Mouse (Mus musculus) thymus, postnatal 10 days (tissue): Measurements from ENCODE around the gene Gm37419.
A peak's percentile ranks its signal among the peaks of the same experiment; 100 is the strongest.

Experiments used
- DNase-seq, 2 experiments: peaks; one replicate each; pipeline ENCODE4 v3.0.0; 2021; ENCODE audit warnings: low spot score in 2 of 2

Gm37419 gene

DNA sequence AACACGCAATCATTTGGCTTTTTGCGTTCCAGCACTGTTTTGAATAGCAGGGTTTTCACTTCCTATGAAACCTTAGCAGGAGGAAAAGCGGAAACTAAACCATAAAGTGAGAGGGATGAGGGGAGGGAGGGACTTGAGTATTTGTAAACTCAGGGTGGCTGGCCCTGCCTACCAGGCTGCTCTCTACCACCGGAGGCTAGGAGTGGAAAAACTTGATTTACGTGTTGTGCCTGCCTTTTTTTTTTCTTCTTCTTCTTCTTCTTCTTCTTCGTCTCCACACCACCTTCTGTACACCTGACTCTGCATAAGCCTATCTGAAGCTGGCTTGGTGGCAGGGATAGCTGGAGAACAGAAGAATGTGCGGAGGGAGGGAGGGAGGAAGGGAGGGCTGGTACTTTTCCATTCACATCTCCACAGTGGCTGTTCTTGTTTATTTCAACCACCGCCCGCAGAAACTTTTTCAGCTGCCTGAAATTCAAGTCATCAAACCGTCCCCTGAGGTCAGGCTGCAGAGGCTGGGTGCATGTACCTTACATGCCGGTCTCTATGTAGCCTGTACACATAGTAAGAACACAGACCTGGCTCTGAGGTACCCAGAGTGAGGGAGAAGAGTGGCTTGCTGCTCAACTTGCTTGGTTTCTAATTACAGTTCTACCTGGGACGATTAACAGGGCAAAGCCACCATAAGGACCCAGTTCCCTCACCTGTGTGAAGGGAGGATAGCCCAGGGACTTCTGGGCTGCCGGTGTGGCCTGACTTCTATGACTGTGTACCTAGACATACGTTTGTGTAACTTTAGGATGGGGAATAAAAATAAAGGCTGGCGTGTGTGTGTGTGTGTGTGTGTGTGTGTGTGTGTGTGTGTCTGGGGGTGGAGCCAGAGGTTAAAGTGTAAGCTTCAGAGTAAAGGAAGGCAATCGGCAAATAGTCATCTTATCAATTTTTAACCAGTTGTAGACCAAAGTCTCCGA lies 5.4 kb downstream of the Gm37419 start:
- DNase-seq = no peak

DNA sequence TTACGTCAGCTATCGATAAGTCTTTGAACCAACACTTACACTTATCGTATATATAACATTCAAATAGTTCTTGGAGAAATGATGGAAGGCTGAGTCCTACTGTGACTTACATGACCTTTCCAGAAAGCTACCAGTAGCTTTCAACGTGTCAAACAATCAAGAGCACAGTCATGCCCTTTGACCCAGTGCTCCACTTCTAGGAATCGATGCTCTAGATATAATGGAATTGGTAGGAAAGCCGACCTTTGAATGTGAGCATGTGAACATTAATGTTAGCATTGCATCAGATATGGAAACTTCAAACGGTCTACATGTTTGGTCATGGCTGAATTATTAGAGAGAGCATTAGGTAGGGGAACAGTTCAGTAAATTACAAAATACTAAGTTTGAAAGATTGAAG lies 8.1 kb downstream of the Gm37419 start:
- DNase-seq = no peak

DNA sequence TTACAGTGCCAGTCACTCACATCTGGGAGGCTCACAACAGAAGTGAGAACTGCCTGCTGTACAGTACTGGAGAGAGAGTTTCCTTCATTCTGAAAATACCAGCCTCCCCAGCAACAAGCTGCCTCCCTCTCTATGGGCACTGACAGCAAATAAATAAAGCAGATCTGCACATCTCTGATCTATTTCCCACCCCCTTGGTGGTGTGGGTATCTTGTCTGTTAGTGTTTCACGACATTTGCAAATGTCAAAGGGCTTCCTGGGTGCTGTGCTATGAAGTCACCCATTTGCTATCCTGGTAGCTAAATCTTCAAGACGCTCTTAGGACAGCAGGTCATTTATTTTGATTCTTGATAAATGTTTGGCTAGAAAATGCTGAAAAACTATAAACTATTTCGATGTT lies 8.9 kb downstream of the Gm37419 start:
- DNase-seq = no peak

DNA sequence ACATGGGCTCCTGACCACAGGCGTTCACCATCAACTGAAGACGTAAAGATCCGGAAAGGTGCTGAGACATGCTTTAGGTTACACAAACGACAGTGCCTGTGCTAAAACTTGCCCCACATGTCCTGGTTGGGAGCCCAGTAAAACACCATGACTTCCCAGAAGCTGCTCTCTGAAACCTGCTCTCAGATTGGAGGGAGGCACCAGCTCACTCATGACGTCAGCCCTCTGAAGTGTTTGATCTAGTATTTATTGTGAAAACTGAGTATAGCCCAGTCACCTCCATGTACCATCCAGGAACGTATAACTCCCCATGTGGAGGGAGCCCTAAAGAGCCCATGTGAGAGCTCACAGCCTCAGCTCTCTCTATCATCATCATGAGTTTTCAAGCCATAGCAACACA lies 9.6 kb downstream of the Gm37419 start:
- no peak for DNase-seq

DNA sequence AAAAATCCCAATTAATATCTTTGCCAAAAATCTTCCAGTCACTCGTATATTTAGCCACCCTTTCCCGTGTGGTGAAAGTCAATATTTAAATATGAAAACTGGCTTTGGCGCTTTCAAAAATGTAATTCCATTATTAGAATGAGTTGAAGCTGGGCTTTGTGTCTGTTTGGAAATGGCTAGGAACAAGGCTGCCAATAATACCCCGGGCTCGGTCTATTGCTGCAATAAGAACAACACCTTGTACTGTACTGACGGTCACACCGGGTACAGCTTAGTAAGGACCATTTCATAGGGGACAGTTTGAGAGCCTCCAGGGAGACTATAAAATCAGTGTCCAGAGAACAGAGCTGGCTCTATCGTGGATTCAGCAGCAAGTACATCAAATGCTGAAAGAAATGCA lies 17.6 kb downstream of the Gm37419 start:
- no peak for DNase-seq

DNA sequence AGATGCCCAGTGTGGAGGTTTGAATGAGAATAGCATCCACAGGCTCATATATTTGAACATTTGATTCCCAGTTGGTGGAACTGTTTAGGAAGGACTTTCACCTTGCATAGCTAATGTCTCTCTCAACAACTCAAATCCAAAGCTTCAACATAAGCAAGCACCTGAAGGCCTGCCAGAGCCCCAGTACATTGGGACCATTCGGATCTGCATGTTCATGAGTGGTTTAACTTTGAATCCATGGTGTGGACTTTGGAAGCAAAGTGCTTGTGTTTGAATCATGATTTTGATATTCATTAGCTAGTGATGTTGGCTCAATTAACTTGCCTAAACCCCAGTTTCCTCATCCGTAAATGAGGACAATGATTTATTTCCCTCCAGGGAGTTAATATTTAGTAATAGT lies 21.6 kb downstream of the Gm37419 start:
- DNase-seq = no peak

DNA sequence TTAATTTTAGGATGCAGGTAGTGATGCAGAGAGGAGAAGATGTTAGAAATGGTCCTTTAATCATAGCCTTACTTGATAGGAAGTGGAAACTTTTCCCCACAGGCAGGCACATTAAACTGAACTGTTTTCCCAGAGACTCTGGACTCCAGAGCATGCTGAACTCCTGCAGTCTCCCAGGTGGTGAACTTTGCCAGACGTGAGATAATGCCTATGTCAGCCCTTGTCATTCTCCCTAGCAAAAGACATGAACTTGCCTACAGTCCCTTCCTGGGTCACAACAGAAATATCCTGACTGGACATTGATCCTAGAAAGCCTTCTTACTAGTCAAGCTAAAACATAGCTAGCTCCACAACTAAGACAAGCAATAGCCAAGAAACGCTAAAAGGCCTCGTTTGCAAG lies 23.0 kb downstream of the Gm37419 start:
- DNase-seq = no peak

DNA sequence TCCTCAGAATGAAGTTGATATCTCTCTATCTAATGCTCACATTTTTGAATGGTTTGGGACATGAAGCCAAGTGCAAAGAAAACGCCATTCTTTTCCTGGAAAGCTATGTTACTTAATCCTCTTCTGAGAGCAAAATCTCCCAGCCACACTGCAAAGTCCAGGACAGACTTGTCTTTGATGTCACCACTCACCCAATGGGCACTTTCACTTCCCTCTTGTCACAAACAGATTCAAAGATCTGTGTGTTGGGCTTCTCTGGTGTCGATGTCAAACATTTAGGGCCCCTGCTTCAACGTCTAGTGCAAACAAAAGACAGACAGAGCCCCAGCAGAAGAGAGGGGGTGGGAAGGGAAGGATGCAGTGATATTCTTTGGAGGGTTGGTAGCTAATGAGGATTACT lies 23.8 kb downstream of the Gm37419 start:
- no peak for DNase-seq

DNA sequence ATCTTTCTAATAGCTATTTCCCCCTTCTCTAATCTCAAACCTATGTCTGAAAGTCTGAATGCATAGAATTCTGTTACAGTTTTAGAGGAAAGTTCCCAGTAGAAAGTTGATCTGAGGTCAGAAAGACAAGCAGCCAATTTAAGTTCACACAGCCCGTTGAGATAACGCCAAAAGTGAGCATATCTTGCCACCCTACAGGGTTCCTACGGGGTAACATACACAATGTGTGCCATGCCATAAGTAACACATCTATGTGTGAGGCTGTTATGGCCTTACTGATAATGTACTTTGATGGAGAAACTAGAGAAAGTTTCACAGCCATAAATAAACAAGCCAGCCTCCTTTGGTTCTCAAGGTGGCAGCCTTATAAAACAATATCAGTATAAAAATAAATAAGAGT lies 26.1 kb downstream of the Gm37419 start:
- no peak for DNase-seq

DNA sequence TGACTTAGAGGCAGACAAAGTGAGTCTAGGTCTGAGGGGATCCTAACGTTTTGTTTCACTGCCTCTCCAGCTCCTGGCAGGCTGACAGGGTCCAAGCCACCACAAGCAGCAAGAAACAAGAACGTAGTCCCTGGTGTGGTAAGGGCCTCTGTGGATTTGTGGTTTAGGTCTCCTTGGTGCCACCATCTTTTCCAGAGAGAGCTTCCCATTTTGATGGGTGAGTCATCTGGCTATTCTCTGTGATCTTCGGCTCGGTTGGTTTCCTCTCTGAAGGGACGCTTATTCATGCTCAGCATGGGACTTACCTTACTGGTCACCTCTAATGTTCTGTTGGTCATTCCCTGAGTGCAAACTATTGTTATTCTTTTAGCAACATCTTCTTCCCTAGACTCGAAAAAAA lies 28.0 kb downstream of the Gm37419 start:
- no peak for DNase-seq

DNA sequence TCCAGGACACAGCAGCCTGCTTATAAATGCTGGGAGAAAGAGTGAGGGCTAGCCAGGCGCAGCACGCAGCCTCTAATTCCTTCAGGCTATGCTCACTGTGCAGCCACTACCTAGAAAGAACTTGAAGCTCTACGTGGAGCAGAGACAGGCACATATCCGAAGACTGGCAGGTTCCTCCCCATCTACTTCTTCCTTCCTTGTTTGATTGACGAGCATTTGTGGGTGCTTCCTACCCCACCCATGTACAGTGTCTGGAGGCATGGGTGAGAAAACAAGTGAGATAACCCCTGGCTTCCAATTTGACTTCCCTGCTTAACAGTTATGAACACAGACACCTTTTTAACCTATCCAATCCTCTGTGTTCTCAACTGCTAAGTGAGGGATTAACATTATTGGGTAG lies 28.5 kb downstream of the Gm37419 start:
- DNase-seq = no peak

DNA sequence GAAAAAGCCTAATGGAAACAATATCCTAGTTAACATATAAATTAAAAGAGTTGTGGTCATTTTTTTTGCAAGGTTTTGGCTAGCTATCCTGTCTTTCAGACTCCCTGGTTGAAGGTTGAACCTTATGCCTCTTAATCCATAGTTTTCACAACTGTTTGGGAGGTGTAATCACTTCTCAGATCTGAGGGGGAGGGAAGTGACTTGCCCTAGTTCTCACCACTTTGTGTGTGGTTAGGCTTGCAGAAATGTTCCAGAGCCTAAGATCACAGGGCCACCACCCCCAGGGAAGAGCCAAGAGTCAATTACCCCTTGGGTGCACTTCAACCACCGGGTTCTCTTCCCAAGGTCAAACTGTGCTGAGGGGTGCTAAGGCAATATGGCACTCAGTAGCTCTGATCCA lies 33.4 kb downstream of the Gm37419 start:
- DNase-seq = peak in 1 of 2 experiments; percentile 30

DNA sequence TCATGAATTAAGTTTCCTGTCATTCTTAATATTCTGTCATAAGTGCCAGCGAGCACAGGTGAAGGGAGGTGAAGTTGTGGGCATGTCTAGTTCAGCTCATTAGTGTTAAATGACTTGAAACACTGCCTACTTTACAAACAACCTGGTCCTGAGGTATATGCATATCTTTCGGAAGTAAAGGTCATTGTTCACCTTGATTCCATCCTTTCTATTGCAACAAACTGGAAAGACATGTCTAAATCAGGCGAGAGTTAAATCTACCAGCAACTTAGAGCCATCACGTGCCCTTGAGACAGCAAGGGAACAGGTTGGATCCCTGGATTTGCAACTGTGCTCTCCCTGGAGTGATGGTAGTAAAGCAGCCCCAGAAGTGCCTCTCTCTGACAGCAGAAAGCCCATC lies 34.3 kb downstream of the Gm37419 start:
- no peak for DNase-seq

DNA sequence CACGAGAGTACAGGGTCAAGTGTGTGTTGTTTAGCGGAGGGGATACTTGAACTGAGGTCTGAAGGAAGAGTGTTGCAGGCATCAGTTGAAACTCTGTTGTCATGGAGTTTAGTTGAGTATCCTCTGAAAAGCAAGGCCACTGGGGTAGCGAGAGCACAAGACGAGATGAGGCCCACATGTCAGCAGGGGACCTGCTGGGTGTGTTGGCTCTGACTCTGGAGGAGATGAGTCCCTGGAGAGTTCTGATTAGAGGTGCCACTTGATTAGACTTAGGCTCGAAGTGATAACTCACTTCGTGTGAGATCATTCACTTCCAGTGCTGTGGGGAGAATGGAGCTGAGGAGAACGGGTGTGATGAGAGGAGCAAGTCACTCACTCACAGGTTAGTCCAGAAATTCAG lies 37.2 kb downstream of the Gm37419 start:
- no peak for DNase-seq

DNA sequence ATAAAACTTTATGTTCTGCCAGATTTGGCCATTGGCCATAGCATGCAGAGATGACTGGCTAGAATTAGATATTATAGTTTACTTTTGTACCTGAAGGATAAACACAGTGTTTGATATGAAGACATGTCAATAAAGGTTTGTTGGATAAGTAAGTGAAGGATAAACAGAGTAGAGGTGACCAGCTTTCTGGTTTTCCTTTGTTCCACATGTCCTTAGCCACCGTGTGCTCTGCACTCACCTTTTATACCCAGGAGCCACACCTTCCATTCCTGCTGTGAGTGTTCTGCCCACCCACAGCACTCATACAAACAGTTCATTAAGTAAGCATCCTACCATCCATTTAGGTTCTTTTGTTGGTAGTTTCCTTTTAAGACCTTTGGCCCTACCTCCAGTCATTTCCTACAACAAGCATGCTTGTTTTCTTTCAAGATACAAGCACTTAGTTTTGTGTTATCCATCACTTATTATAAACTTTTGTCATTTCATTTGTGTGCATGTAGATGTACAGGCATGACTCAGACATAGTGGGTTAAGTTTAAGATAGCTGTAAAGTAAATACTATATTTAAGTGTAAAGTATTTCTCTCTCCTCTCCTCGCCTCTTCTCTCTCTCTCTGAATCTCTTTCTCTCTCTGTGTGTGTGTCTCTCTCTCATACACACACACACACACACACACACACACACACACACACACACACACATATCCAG lies 41.8 kb downstream of the Gm37419 start:
- no peak for DNase-seq

DNA sequence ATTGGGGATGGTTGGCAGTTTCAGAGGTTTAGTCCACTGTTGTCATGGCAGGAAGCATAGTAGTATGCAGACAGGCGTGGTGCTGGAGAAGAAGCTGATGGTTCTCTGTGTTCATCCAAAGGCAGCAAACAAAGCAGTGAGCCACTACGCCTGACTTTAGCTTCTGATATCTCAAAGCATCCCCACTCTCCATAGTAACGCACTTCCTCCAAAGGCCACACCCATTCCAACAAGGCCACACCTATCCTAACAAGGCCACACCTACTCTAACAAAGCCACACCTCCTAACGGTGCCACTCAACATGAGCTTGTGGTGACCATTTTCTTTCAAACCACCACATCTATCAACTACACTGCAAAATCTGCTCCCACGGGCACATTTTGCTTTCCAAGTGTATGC lies 45.0 kb downstream of the Gm37419 start:
- DNase-seq = no peak

DNA sequence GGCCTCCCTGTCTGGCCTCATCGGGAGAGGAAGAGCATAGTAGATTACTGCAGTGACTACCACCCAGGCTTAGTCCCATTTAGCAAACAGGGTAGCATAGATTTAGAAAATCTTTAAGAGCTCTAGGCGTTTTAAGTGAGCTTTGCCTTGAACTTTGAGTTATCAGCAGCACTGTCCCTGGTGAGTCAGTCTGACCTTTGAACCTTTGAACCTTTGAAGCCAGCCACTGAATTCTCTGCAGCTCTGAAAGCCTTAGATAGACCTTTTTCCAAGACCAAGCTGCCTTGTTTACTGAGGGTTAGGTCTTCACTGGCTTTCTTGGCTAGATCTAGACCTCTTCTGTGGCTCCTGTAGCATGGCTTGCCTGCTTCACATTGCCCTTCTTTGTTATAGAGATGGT lies 46.2 kb downstream of the Gm37419 start:
- DNase-seq = no peak

DNA sequence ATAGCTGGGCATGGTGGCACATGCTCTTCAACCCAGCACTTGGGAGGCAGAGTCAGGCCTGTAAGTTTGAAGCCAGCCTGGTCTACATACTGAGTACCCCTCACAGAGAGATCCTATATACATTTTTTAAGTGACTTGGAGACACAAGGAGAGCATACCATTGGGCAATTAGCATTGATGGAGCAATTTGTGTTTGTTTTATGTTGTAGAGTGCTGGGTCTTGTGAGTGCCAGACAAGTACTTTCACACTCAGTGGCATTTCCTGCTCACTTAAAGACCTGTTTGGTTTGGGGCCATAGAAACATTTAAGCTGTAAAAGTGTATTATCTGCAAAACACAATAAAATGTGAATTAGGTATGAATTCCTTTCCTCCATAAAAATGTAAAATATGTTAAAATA lies 47.5 kb downstream of the Gm37419 start:
- DNase-seq = no peak

DNA sequence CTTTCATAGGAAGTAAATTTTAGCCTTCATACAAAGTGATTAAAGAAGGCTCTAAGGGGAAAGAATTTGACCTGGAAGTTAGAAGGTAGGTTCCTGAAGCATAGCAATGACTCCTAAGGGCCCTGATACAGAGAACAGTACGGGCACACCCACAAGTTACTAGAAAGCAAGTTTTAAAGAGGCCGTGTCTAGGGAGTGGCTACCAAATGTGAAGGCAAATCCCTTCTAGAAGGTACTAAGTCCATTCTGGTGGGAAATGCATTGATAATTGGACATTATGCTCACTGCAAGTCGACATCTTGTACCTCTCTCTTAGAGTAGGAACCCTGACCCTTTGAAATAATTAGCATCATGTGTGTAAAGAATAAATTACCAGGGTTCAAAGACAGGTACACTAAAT lies 48.1 kb downstream of the Gm37419 start:
- DNase-seq = no peak
